Mouse (Mus musculus) intestine, embryonic 16.5 days (tissue): ENCODE data around the gene Ak5. TPM values are rescaled to one million over a fixed set of nuclear protein-coding genes. Genes with fewer than 3 reads are reported as not detected.

Experiments used
- ATAC-seq: fragments of 200-750 bp; cut with Nextera tagmentation; 2 replicates; pipeline ENCODE4 v1.8.0; 2017; ENCODE audit warnings: moderate TSS enrichment, moderate library complexity
- H3K27ac ChIP-seq: fragments of 300-500 bp; sonication (generic); 2 replicates; pipeline ENCODE4 v1.5.1; 2014; ENCODE audit warnings: mild to moderate bottlenecking, low read length
- H3K27me3 ChIP-seq: fragments of 300-500 bp; sonication (generic); replicated peaks from 2 replicates; pipeline ENCODE4 v1.6.1; 2014; ENCODE audit warnings: low read length, control low read depth, mixed read lengths; ENCODE audit not compliant: control insufficient read depth, insufficient read depth
- H3K36me3 ChIP-seq: fragments of 300-500 bp; sonication (generic); 2 replicates; pipeline ENCODE4 v1.6.1; 2014; ENCODE audit warnings: low read length, control low read depth; ENCODE audit not compliant: control insufficient read depth, insufficient read depth
- H3K4me1 ChIP-seq: fragments of 300-500 bp; sonication (generic); 2 replicates; pipeline ENCODE4 v1.6.1; 2014; ENCODE audit warnings: low read length, control low read depth, mixed read lengths; ENCODE audit not compliant: control insufficient read depth, insufficient read depth
- H3K4me2 ChIP-seq: fragments of 300-500 bp; sonication (generic); 2 replicates; pipeline ENCODE4 v1.6.1; 2014; ENCODE audit warnings: low read depth, low read length, control low read depth
- H3K4me3 ChIP-seq: fragments of 300-500 bp; sonication (generic); 2 replicates; pipeline ENCODE4 v1.5.1; 2014; ENCODE audit warnings: mild to moderate bottlenecking, low read length
- H3K9ac ChIP-seq: fragments of 300-500 bp; sonication (generic); 2 replicates; pipeline ENCODE4 v1.6.1; 2014; ENCODE audit warnings: low read depth, low read length
- H3K9me3 ChIP-seq: fragments of 300-500 bp; sonication (generic); 2 replicates; pipeline ENCODE4 v1.6.1; 2016; ENCODE audit warnings: low read length, control low read depth; ENCODE audit not compliant: control insufficient read depth
- WGBS: fragments of 180-500 bp; shearing (Covaris S2); extraction: QIAGEN DNeasy Blood & Tissue Kit; methylation state at CpG from one replicate; pipeline ENCODE4 v1.1.7; 2014; 5-methylcytosine and 5-hydroxymethylcytosine counted together
- polyA plus RNA-seq: library from polyadenylated mRNA; unstranded; fragments of >200 nt; fragmentation: Nextera tagmentation; extraction: Ambion mirVana; gene quantifications from 2 replicates; pipeline ENCODE4 v1.2.1, GENCODE M21; 2015

Gene Ak5
- polyA plus RNA-seq, 1 experiment from 2014 or later: 0.99 TPM

- H3K9me3 ChIP-seq: no peaks in the 10 kb centered on the region
- no peaks in the 10 kb centered on the region for H3K4me1 ChIP-seq
- no peak overlapping the region for H3K4me2 ChIP-seq
- H3K4me3 ChIP-seq: no peak overlapping the region
- no peak for ATAC-seq
- H3K27me3 ChIP-seq: no peaks in the 10 kb centered on the region
- WGBS: 65% methylated on average over 8 of the region's 8 CpGs
- H3K36me3 ChIP-seq: no peaks in the 10 kb centered on the region
- H3K9ac ChIP-seq: no peak overlapping the region
- no peak overlapping the region for H3K27ac ChIP-seq
Measured at GRCm38 (mm10) chr3:152699261-152699660, 31.1 kb upstream of the Ak5 start.

DNA sequence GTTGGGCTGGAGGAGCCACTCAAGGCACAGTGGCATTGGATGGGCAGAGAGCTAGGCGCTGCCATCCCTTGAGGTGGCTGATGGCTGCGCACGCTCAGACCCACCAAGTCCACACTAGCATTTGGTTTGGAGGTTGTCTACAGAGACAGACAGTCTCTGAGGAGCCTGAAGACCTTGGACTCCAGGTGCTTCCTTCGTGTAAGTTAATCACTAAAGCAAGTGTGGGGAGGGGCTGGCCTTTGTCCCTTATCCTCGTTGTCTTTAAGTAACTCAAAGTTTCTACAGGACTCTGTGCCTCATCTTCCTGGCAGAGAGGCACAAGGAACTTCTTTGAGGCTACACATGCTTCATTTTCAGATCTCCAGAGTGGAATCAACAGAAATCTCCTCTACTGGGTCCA lies 29.9 kb upstream of the Ak5 start:
- H3K9me3 ChIP-seq: no peaks in the 10 kb centered on the region
- H3K4me1 ChIP-seq: no peaks in the 10 kb centered on the region
- no peaks in the 10 kb centered on the region for H3K27me3 ChIP-seq
- H3K36me3 ChIP-seq: no peaks in the 10 kb centered on the region
- peak; percentile 56; the same call in 1 of the 2 replicates for ATAC-seq
- H3K9ac ChIP-seq: no peak overlapping the region
- H3K4me2 ChIP-seq: no peak overlapping the region
- 71% methylated on average over 5 of the region's 5 CpGs for WGBS
- no peak overlapping the region for H3K4me3 ChIP-seq
- no peak overlapping the region for H3K27ac ChIP-seq

DNA sequence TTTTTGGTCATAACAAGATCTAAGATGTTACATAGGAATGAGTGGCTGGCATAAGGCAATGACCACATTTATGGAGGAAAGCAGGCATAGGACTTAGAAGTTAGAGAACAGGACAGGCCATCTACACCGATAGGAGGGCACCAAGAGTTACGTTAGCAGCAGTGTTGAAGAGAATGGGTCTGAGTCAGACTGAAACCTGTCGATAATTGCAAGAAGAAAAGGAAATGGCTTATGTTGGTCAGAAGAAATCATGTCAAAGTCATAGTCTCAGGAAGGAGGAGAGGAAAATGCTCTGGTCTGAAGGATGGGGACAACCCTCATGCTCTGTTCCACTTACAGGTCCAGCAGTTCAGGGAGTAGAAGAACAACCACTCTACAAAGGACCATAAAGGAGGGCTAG lies 26.8 kb upstream of the Ak5 start:
- H3K9me3 ChIP-seq: no peaks in the 10 kb centered on the region
- ATAC-seq: no peak
- 88% methylated on average over 3 of the region's 3 CpGs for WGBS

GRCm38 (mm10) chr3:152689105-152689504 lies 20.9 kb upstream of the Ak5 start:
- H3K9ac ChIP-seq: no peak overlapping the region
- 62% methylated on average over 9 of the region's 9 CpGs for WGBS
- no peaks in the 10 kb centered on the region for H3K4me1 ChIP-seq
- no peaks in the 10 kb centered on the region for H3K9me3 ChIP-seq
- H3K4me3 ChIP-seq: no peak overlapping the region
- peak; percentile 92 for ATAC-seq
- H3K4me2 ChIP-seq: no peak overlapping the region
- no peaks in the 10 kb centered on the region for H3K36me3 ChIP-seq
- no peak overlapping the region for H3K27ac ChIP-seq
- no peaks in the 10 kb centered on the region for H3K27me3 ChIP-seq

More for the DNA sequence above, 26.8 kb upstream of the Ak5 start:
- no peaks in the 10 kb centered on the region for H3K36me3 ChIP-seq
- H3K4me3 ChIP-seq: no peak overlapping the region
- no peak overlapping the region for H3K27ac ChIP-seq
- H3K27me3 ChIP-seq: no peaks in the 10 kb centered on the region
- H3K4me1 ChIP-seq: no peaks in the 10 kb centered on the region
- H3K4me2 ChIP-seq: no peak overlapping the region
- H3K9ac ChIP-seq: no peak overlapping the region

DNA sequence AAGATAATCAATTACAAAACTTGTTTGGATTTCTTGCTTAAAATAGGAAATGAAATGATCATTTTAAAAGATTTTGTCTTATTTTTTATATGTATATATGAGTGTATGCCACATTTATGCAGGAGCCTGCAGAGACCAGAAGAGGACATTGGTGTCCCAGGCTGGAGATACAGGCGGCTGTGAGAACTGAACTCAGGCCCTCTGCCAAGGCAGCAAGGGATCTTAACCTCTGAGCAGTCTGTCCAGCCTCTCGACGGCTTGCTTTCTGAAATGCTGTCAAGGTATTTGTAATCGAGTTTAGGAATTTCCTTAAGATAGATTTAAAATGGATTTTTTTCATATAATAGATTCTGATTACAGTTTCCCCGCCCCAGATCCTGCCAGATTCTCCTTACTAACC lies 20.4 kb upstream of the Ak5 start:
- no peak overlapping the region for H3K9ac ChIP-seq
- WGBS: 78% methylated on average over 5 of the region's 5 CpGs
- no peak for ATAC-seq
- H3K27me3 ChIP-seq: no peaks in the 10 kb centered on the region
- no peak overlapping the region for H3K4me2 ChIP-seq
- no peaks in the 10 kb centered on the region for H3K36me3 ChIP-seq
- no peak overlapping the region for H3K27ac ChIP-seq
- H3K9me3 ChIP-seq: no peaks in the 10 kb centered on the region
- H3K4me3 ChIP-seq: no peak overlapping the region
- H3K4me1 ChIP-seq: no peaks in the 10 kb centered on the region

DNA sequence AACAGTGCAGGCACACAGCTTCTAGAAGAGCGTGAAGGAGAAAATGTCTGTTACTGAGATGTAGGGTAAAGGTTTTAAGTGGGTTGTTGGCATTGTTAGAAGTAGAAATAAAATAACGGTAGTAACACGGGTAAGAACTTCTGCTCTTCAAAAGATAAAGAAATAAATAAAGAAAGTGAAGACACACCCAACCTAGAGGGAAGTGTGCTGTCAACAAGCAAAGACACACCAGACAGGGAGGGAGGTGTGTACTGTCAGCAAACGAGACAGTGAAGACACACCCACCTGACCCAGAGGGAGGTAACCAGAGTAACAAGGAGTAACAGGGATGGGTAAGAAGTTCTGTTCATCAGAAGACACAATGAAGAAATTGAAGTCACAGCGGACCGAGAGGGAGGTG lies 6.5 kb upstream of the Ak5 start:
- Histone ChIP-seq H3K9me3 (no peaks in the 10 kb centered on the region), H3K9ac (no peak overlapping the region), H3K4me1 (no peaks in the 10 kb centered on the region), H3K36me3 (no peaks in the 10 kb centered on the region), H3K4me2 (no peak overlapping the region), H3K27me3 (no peaks in the 10 kb centered on the region), H3K4me3 (no peak overlapping the region), H3K27ac (no peak overlapping the region)
- WGBS: 55% methylated on average over 6 of the region's 6 CpGs
- ATAC-seq: no peak

DNA sequence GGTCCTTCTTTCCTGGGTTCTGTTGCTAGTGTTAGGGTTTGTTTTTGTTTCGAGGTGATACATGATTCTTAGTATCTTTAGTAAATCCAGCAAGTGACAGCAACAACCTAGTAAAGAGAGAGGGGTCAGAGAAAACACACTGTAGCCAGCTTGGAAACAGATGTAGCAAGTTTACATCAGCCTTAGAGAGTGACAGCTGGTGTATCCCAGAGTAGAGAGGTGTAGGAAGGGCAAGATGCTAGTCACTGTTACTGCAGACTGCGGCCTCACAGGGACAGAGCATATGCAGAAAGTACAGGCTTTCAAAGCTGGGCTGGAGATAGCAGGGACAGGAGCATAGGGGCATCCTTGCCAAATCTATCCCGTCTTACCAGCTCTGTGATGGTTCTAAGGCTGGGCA lies 1.6 kb upstream of the Ak5 start:
- Histone ChIP-seq H3K27ac (no peak overlapping the region), H3K9ac (no peak overlapping the region), H3K27me3 (peaks cover 13% of the 10 kb centered on the region), H3K4me1 (peaks cover 9% of the 10 kb centered on the region), H3K9me3 (no peaks in the 10 kb centered on the region), H3K4me2 (no peak overlapping the region), H3K36me3 (no peaks in the 10 kb centered on the region), H3K4me3 (no peak overlapping the region)
- 62% methylated on average over 3 of the region's 3 CpGs for WGBS
- ATAC-seq: no peak

- Histone ChIP-seq H3K4me1 (peaks cover 9% of the 10 kb centered on the region), H3K36me3 (no peaks in the 10 kb centered on the region), H3K4me2 (no peak overlapping the region), H3K4me3 (no peak overlapping the region), H3K27me3 (peaks cover 13% of the 10 kb centered on the region), H3K9ac (no peak overlapping the region), H3K27ac (no peak overlapping the region), H3K9me3 (no peaks in the 10 kb centered on the region)
- no peak for ATAC-seq
- WGBS: 79% methylated on average over 2 of the region's 2 CpGs
Measured at GRCm38 (mm10) chr3:152668793-152669192, 633 bp upstream of the Ak5 start.

DNA sequence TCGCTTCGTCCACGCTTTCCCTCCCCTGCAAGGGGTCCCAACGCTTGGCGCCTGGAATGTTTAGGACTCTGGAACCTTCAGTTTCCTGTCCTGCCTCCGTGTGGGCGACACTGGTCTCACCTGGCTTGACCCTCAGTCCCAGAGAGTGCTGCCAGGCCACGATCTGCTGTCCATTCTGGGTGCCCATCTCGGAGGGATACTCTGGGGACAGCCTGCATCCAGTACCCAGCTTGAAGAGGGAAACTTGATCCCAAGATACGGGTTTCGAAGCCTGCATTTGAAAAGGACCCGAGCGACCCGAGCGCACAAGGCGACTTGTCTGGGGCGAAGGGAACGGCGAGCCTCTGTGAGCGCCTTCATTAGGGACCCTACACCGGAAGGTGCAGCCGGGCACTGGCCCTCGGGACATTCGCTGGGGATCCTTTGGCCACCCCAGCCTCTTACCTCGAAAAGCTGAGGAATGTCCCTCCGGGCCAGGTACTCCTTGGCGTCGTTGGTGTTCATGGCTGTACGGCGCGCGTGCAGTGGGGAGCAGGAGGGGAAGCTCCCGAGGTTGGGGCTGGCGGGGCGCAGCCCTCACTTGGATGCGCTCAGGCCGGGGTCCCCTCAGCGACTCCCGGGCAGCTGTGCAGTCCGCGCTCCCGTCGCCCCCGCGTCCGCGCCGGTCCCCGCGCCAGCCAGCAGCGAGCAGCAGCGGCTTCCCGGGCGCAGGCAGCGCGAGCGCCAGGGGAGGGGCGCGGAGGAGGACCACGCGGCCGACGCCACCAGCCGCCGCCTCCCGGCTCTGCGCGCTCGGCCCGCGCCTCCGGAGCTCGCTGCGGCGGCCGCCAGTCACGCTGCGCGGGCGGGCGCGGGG lies 576 bp downstream of the Ak5 start:
- H3K27ac ChIP-seq: no peak overlapping the region
- peak overlapping the region; percentile 97 for H3K4me2 ChIP-seq
- H3K9ac ChIP-seq: peak overlapping the region; percentile 59
- H3K27me3 ChIP-seq: peaks cover 13% of the 10 kb centered on the region
- H3K9me3 ChIP-seq: no peaks in the 10 kb centered on the region
- peak; percentile 81 for ATAC-seq
- peak overlapping the region; percentile 59 for H3K4me3 ChIP-seq
- WGBS: under 1% methylated on average over 76 of the region's 82 CpGs
- H3K36me3 ChIP-seq: no peaks in the 10 kb centered on the region
- peaks cover 9% of the 10 kb centered on the region for H3K4me1 ChIP-seq

DNA sequence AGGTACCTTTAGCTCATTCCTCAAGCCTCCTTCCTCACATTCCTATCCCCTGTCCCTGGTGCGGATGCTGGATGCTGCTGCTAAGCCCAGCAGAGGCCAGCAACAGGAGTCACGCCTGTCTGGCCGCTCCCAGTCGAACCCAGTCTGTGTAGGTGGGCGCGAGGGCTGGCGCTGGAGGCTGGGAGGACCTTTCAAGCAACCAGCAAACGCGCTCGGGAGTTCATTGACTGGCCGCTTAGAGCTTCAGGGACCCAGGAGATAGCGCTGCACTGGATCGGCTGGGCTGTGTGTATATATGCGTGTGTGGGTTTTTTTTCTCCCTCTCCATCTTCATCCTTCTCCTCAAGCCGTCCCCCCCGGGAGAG lies 1.2 kb downstream of the Ak5 start:
- 0 out of 2 replicates have a peak overlapping the region, but pooled peaks have one; percentile 40 for H3K9ac ChIP-seq
- no peaks in the 10 kb centered on the region for H3K36me3 ChIP-seq
- no peak overlapping the region for H3K27ac ChIP-seq
- peak overlapping the region; percentile 97 for H3K4me2 ChIP-seq
- 2% methylated on average over 16 of the region's 16 CpGs for WGBS
- H3K9me3 ChIP-seq: no peaks in the 10 kb centered on the region
- H3K27me3 ChIP-seq: peaks cover 13% of the 10 kb centered on the region
- H3K4me1 ChIP-seq: peaks cover 9% of the 10 kb centered on the region
- ATAC-seq: no peak
- peak overlapping the region; percentile 59 for H3K4me3 ChIP-seq
